Mouse (Mus musculus): Measurements from ENCODE around the gene Snx9. TPM values are rescaled to one million over a fixed set of nuclear protein-coding genes. Genes with fewer than 3 reads are reported as not detected.

Gene Snx9
- polyA plus RNA-seq, 1 experiment from 2014 or later = 11.9 TPM

DNA sequence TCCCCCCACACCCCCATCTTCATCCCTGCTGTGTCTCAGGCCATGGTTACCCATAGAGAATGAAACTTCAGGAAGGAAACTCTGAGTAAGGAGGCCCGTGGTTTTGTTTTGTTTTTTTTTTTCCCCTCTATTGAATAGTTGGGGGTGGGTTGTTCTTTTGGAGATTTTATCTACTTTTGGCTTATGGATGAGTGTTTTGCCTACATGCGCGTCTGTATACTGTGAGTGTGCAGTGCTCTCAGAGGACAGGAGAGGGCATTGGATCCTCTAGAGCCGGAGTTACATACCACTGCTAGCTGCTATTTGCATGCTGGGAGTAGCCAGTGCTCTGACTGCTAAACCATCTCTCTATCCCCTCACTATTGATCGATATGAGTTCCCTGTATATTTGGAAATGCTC is 60.3 kb downstream of the Snx9 start:
- Histone ChIP-seq H3K4me2 (no peak overlapping the region), H3K27ac (replicated peaks) (no peak overlapping the region), H3K9ac (no peak overlapping the region), H3K4me3 (replicated peaks) (no peak overlapping the region), H3K27me3 (no peaks in the 10 kb centered on the region), H3K9me3 (replicated peaks) (no peaks in the 10 kb centered on the region), H3K4me1 (replicated peaks) (peaks cover 4% of the 10 kb centered on the region), H3K36me3 (replicated peaks) (peaks cover 36% of the 10 kb centered on the region)
- 65% methylated on average over 5 of the region's 5 CpGs for WGBS (ENCODE audit: insufficient replicate concordance)
- no peak for ATAC-seq (ENCODE audit: insufficient read depth)

DNA sequence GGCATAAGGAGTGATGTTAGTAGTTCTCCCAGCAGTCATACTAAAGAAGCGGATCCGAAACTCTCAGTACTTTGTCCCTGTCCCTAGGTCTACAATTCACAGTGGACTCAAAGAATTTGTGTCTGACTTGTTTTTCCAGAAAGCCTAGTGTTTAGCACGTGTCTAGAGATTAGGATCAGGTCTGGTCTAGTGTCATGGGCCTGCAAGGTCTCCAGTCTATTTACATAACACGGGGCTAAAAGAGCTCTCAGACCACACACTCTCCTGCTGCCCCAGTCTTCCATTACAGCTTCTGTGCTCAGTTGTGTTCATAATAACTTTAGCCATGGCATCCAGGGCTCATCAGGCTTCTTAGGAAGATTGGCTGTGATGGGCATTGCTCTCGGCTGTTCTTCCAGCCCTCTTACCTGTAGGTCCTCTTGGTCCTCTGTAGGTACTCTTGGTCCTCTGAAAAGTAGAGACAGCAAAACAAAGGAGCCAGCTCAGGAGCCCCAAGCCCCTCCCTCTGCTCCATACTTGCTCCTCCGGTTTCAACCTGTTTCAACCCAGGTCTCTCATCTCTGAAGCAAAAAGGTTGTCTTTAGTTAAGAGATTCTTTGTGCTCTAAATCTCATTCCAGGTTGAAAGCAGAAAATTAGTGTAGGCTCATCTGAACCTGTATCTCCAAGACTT is 62.6 kb downstream of the Snx9 start:
- WGBS (ENCODE audit: insufficient replicate concordance) = 58% methylated on average over 6 of the region's 6 CpGs
- H3K4me3 ChIP-seq (replicated peaks) = no peak overlapping the region
- peaks cover 4% of the 10 kb centered on the region for H3K4me1 ChIP-seq (replicated peaks)
- H3K9me3 ChIP-seq (replicated peaks) = no peaks in the 10 kb centered on the region
- H3K36me3 ChIP-seq (replicated peaks) = peaks cover 45% of the 10 kb centered on the region
- H3K27ac ChIP-seq (replicated peaks) = no peak overlapping the region
- no peak overlapping the region for H3K9ac ChIP-seq
- ATAC-seq (ENCODE audit: insufficient read depth) = no peak
- no peaks in the 10 kb centered on the region for H3K27me3 ChIP-seq
- H3K4me2 ChIP-seq = no peak overlapping the region

DNA sequence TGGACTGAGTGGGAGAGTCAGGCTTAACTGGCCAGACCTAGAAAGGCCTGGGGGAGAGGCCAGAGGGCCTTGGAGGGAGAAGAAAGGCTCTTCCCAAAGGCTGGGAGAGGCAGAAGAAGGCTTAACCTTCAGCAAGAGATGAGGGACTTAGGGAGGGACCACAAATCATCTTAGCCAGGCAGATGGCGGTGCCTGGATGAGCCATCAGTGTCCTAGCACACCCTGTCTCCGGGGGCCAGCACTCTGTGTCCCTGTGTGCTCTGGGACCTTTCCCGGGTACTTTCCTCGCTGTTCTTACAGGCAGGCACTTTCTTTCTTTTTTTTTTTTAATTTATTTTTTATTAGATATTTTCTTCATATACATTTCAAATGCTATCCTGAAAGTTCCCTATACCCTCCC is 68.6 kb downstream of the Snx9 start:
- peaks cover 8% of the 10 kb centered on the region for H3K4me1 ChIP-seq (replicated peaks)
- H3K27me3 ChIP-seq = no peaks in the 10 kb centered on the region
- ATAC-seq (ENCODE audit: insufficient read depth) = no peak
- H3K4me2 ChIP-seq = no peak overlapping the region
- H3K9ac ChIP-seq = no peak overlapping the region
- peaks cover 22% of the 10 kb centered on the region for H3K36me3 ChIP-seq (replicated peaks)
- H3K4me3 ChIP-seq (replicated peaks) = no peak overlapping the region
- H3K27ac ChIP-seq (replicated peaks) = no peak overlapping the region
- H3K9me3 ChIP-seq (replicated peaks) = no peaks in the 10 kb centered on the region
- WGBS (ENCODE audit: insufficient replicate concordance) = 83% methylated on average over 4 of the region's 4 CpGs

DNA sequence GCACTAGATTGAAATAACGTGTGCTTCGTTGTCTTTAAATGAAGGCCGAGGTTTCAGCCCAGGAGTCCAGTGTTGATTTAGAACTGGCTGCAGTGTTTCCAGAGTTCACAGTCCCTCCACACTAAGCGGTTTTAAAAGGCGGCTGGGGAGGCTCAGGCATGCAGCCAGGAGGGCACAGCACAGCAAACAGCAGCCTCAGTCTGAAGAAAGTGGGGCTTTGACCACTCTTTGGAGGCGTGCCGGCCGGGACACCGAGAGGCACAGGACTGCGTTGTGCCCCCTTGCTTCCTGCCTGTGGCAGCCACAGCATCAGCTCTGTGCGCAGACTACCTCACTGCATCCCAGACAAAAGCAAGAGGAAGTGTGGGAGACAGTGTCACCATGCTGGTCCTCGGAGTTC is 70.5 kb downstream of the Snx9 start:
- H3K9me3 ChIP-seq (replicated peaks) = no peaks in the 10 kb centered on the region
- no peak overlapping the region for H3K4me3 ChIP-seq (replicated peaks)
- H3K27me3 ChIP-seq = no peaks in the 10 kb centered on the region
- WGBS (ENCODE audit: insufficient replicate concordance) = 79% methylated on average over 12 of the region's 12 CpGs
- H3K36me3 ChIP-seq (replicated peaks) = peaks cover 23% of the 10 kb centered on the region
- 0 out of 2 replicates have a peak, but pooled peaks cover 6% of the 10 kb centered on the region for H3K4me1 ChIP-seq (replicated peaks)
- ATAC-seq (ENCODE audit: insufficient read depth) = 0 out of 2 replicates have a peak, but pooled peaks have one; percentile 30
- no peak overlapping the region for H3K4me2 ChIP-seq
- H3K9ac ChIP-seq = no peak overlapping the region
- H3K27ac ChIP-seq (replicated peaks) = peak overlapping the region; percentile 62

DNA sequence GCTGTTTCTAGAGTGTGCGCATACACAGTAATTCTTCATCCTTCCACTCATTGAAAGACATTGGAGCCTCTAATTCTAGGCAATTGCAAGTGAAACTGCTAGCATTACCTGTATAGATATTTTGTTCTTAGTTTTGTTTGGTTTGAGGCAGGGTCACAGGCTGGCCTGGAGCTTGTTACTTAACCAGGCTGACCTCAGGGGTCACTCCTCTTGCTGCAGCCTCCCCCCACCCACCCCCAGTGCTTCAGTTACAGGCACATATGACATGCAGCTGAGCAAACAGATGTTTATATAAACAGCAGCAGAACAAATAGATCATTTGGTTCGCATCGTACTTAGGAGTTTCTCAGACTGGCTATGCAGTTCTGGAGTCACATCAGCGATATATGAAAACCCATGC is 71.7 kb downstream of the Snx9 start:
- no peaks in the 10 kb centered on the region for H3K9me3 ChIP-seq (replicated peaks)
- H3K27ac ChIP-seq (replicated peaks) = 0 out of 2 replicates have a peak overlapping the region, but pooled peaks have one; percentile 14
- 73% methylated on average over 4 of the region's 4 CpGs for WGBS (ENCODE audit: insufficient replicate concordance)
- peak; percentile 49; the same call in 1 of the 2 replicates for ATAC-seq (ENCODE audit: insufficient read depth)
- H3K4me1 ChIP-seq (replicated peaks) = 0 out of 2 replicates have a peak, but pooled peaks cover 6% of the 10 kb centered on the region
- H3K4me3 ChIP-seq (replicated peaks) = no peak overlapping the region
- no peak overlapping the region for H3K9ac ChIP-seq
- H3K36me3 ChIP-seq (replicated peaks) = peaks cover 19% of the 10 kb centered on the region
- no peaks in the 10 kb centered on the region for H3K27me3 ChIP-seq
- no peak overlapping the region for H3K4me2 ChIP-seq

DNA sequence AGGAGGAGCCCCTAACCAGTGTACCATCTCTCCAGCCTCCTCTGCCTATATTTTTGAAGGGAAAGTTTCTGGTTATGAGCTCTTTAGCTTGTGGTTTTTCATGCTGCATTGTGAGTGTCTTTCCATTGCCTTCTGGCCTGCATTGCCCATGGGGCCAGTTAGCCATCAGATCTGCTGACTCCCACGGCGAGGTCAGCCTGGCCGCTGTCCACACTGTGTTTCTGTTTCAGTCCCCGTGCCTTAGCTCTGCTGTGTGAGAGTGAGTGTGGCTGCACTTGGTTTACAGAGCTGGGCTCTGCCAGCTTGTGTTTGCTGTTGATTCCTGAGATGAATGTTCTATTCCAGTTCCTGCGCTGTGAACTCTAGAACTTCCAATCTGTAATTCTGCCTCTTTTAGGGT is 73.1 kb downstream of the Snx9 start:
- no peak overlapping the region for H3K4me3 ChIP-seq (replicated peaks)
- WGBS (ENCODE audit: insufficient replicate concordance) = 74% methylated on average over 5 of the region's 5 CpGs
- H3K36me3 ChIP-seq (replicated peaks) = peaks cover 24% of the 10 kb centered on the region
- H3K4me2 ChIP-seq = no peak overlapping the region
- no peaks in the 10 kb centered on the region for H3K9me3 ChIP-seq (replicated peaks)
- H3K27ac ChIP-seq (replicated peaks) = 0 out of 2 replicates have a peak overlapping the region, but pooled peaks have one; percentile 11
- no peaks in the 10 kb centered on the region for H3K27me3 ChIP-seq
- H3K9ac ChIP-seq = no peak overlapping the region
- 0 out of 2 replicates have a peak, but pooled peaks cover 6% of the 10 kb centered on the region for H3K4me1 ChIP-seq (replicated peaks)
- 0 out of 2 replicates have a peak, but pooled peaks have one; percentile 16 for ATAC-seq (ENCODE audit: insufficient read depth)

DNA sequence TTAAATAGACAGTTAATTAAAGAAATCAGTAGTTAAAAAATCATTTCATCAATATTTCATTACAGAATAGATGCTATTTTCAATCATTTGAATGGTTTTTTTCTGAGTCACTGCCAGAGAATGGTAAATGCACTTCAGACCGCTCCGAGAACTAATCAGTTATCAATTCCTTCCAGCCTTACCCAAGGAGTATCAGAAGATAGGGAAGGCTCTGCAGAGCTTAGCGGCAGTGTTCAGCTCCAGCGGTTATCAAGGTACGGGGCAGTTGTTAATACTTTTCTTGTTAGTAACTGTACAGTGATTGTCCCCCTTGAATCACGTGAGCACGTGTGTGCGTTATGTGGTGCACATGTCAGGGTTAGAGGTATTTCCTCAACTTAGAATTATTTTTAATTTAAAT is 80.8 kb downstream of the Snx9 start:
- H3K27me3 ChIP-seq = no peaks in the 10 kb centered on the region
- no peaks in the 10 kb centered on the region for H3K9me3 ChIP-seq (replicated peaks)
- H3K4me3 ChIP-seq (replicated peaks) = no peak overlapping the region
- H3K4me1 ChIP-seq (replicated peaks) = no peaks in the 10 kb centered on the region
- H3K36me3 ChIP-seq (replicated peaks) = peaks cover 39% of the 10 kb centered on the region
- H3K27ac ChIP-seq (replicated peaks) = no peak overlapping the region
- H3K9ac ChIP-seq = no peak overlapping the region
- WGBS (ENCODE audit: insufficient replicate concordance) = 45% methylated on average over 8 of the region's 8 CpGs
- no peak overlapping the region for H3K4me2 ChIP-seq
- ATAC-seq (ENCODE audit: insufficient read depth) = no peak

DNA sequence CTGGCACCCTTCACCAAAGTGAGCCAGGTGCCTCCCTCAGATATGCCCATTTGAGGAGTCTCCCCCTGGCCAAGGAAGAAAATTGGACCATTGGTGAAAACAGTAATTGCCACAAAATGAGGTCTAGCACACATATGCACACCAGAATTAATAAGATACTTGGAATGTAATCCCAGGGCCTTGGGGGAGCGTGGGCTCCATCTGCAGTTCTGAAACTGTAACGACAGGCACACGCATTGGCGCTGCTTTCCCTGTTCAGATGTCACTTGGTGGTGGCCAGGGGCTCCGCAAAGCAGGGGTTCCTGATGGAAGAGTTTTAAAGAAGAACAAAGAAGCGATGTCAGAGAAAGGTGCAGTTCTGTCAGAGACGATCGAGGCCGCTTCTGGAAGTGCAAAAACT is 82.2 kb downstream of the Snx9 start:
- Histone ChIP-seq H3K27ac (replicated peaks) (no peak overlapping the region), H3K4me2 (no peak overlapping the region), H3K4me3 (replicated peaks) (no peak overlapping the region), H3K9me3 (replicated peaks) (no peaks in the 10 kb centered on the region), H3K36me3 (replicated peaks) (peaks cover 47% of the 10 kb centered on the region), H3K27me3 (no peaks in the 10 kb centered on the region), H3K4me1 (replicated peaks) (no peaks in the 10 kb centered on the region), H3K9ac (no peak overlapping the region)
- WGBS (ENCODE audit: insufficient replicate concordance) = 76% methylated on average over 9 of the region's 9 CpGs
- ATAC-seq (ENCODE audit: insufficient read depth) = no peak

DNA sequence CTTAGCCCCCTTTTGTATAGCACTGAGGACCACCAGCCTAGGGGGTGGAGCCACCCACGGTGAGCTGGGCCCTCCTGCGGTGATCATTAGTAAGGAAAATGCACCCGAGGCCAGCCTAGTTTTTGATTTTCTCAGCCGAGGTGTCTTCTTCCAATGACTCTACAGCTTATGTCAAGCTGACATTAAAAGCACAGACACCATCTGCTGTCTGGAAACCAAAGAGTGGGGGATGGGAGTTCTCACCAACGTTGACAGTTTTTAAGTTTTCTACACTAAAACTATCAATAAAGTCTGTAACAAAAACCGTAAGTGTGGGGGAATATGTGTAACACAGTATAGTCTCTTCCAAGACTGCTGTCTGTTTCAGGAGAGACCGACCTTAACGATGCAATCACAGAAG is 83.1 kb downstream of the Snx9 start:
- ATAC-seq (ENCODE audit: insufficient read depth) = no peak
- no peaks in the 10 kb centered on the region for H3K9me3 ChIP-seq (replicated peaks)
- H3K4me1 ChIP-seq (replicated peaks) = no peaks in the 10 kb centered on the region
- no peak overlapping the region for H3K4me3 ChIP-seq (replicated peaks)
- no peak overlapping the region for H3K27ac ChIP-seq (replicated peaks)
- no peak overlapping the region for H3K9ac ChIP-seq
- WGBS (ENCODE audit: insufficient replicate concordance) = 73% methylated on average over 8 of the region's 8 CpGs
- H3K27me3 ChIP-seq = no peaks in the 10 kb centered on the region
- no peak overlapping the region for H3K4me2 ChIP-seq
- peaks cover 43% of the 10 kb centered on the region for H3K36me3 ChIP-seq (replicated peaks)

DNA sequence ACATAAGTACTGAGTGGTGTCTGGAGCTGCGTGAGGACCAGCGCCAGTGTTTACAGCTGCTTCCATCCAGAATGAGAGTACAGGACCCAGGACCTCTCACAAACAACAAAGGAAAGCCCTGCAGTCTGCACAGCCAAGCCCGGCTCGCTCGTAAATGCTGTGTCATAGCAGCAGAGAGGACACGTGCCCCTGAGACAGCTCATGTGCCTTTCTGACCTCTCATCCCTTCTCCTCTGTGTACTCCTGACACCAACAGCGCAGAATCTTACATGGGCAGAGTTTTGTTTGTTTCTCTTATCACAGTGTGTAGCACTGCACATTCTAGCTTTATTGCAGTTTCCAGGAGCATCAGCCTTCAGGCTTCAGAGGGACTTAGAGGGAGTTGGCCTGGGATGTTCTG is 85.6 kb downstream of the Snx9 start:
- Histone ChIP-seq H3K36me3 (replicated peaks) (peaks cover 47% of the 10 kb centered on the region), H3K4me2 (no peak overlapping the region), H3K9me3 (replicated peaks) (no peaks in the 10 kb centered on the region), H3K27ac (replicated peaks) (no peak overlapping the region), H3K9ac (no peak overlapping the region), H3K27me3 (no peaks in the 10 kb centered on the region), H3K4me3 (replicated peaks) (no peak overlapping the region), H3K4me1 (replicated peaks) (no peaks in the 10 kb centered on the region)
- ATAC-seq (ENCODE audit: insufficient read depth) = peak; percentile 53; the same call in 1 of the 2 replicates
- 64% methylated on average over 7 of the region's 7 CpGs for WGBS (ENCODE audit: insufficient replicate concordance)

DNA sequence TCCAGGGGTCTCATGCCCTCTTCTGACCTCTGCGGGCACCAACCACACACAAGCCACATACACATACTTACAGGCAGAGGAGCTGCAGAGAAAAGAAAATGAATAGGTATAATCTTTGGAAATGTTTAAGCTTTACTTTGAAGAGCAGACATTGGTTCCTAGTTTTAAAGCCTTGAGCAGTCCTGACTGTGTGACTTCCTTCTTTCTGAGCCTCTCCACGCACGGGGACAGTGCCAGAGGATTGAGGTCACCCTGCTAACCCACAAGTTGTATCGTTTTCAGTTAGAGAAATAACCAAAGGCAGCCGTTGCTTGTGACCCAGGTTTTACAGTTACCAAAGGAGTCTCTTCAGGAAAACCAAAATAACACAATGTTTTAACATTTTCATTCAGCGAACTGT is 87.9 kb downstream of the Snx9 start:
- Histone ChIP-seq H3K4me2 (no peak overlapping the region), H3K9ac (no peak overlapping the region), H3K27me3 (no peaks in the 10 kb centered on the region), H3K27ac (replicated peaks) (no peak overlapping the region), H3K4me3 (replicated peaks) (no peak overlapping the region), H3K4me1 (replicated peaks) (no peaks in the 10 kb centered on the region), H3K9me3 (replicated peaks) (no peaks in the 10 kb centered on the region), H3K36me3 (replicated peaks) (peaks cover 41% of the 10 kb centered on the region)
- WGBS (ENCODE audit: insufficient replicate concordance) = 48% methylated on average over 6 of the region's 6 CpGs
- ATAC-seq (ENCODE audit: insufficient read depth) = no peak

DNA sequence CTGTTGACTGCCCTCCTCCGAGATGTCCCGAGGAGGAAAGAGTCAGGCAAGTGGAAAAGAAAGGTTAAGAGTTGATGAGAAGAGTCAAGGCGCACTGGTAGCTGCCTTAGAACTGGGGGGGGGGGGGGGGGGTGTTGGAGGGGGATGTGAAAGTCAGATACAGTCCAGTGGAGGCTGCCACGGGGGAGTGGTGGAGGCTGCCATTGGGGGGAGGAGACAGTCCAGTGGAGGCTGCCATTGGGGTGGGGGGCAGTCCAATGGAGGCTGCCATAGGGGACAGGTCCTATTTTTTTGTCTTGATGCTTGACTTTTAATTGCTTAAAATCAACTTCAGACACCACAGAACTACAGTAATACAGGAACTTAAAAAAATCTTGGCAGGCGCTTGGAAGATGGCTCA is 91.0 kb downstream of the Snx9 start:
- Histone ChIP-seq H3K27me3 (no peaks in the 10 kb centered on the region), H3K9me3 (replicated peaks) (no peaks in the 10 kb centered on the region), H3K4me3 (replicated peaks) (no peak overlapping the region), H3K36me3 (replicated peaks) (peaks cover 22% of the 10 kb centered on the region), H3K27ac (replicated peaks) (no peak overlapping the region), H3K9ac (no peak overlapping the region), H3K4me1 (replicated peaks) (peaks cover 15% of the 10 kb centered on the region), H3K4me2 (no peak overlapping the region)
- WGBS (ENCODE audit: insufficient replicate concordance) = 56% methylated on average over 5 of the region's 5 CpGs
- no peak for ATAC-seq (ENCODE audit: insufficient read depth)
